In the genomic region with DNA sequence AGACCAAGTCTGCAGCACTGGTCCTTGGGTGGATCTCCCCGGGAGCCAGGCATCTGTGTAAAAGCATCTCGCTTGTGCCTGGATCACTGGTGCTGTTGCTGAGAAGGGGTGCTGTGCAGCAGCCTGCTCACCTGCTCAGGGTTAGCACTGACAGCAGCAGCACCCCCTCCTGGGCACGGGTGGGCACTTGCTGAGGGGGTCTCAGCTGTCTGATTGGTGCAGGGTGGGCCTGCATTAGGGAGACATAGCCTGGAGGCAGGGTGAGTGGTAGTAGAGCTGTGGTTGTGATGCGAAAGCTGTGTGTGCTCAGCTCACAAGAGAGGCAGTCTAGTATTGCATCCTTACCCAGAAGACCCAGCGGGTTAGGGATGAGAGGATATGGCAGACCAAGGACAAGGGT, we compare ENCODE assay signal across 24 mouse cellular contexts. TPM values are rescaled to one million over a fixed set of nuclear protein-coding genes. Genes with fewer than 3 reads are reported as not detected.
DNase-seq lines count a peak whose midpoint lies in the region; ATAC-seq and TF ChIP-seq lines count a peak whose summit lies in the region.
"Had no signal": no experiment of that assay in that cellular context is flagged by ENCODE, and none has a peak within 500 bp of the region (broad histone marks: within the 10 kb centered on the region; RNA-seq: fewer than 3 reads in every experiment).

No protein-coding gene starts in this region.

- 61% methylated on average over 5 of the region's 5 CpGs for WGBS in cerebellum, adult 2 months
- WGBS in heart, embryonic 13.5 days: 78% methylated on average over 5 of the region's 5 CpGs
- WGBS in kidney, embryonic 14.5 days: 95% methylated on average over 5 of the region's 5 CpGs
- WGBS in neural tube, embryonic 13.5 days: 78% methylated on average over 5 of the region's 5 CpGs
- WGBS in neural tube, embryonic 15.5 days: 88% methylated on average over 5 of the region's 5 CpGs

- H3K4me1 ChIP-seq in cerebellum, adult 2 months (ENCODE audit: control insufficient read depth, insufficient read depth, low read length): peaks cover 34% of the 10 kb centered on the region
- peaks cover 45% of the 10 kb centered on the region for H3K4me1 ChIP-seq in heart, embryonic 13.5 days
- no peaks in the 10 kb centered on the region for H3K4me1 ChIP-seq in kidney, embryonic 14.5 days (ENCODE audit: control insufficient read depth, insufficient read depth, low read length)
- H3K4me1 ChIP-seq in neural tube, embryonic 13.5 days (replicated peaks): peaks cover 10% of the 10 kb centered on the region
- no peaks in the 10 kb centered on the region for H3K4me1 ChIP-seq in neural tube, embryonic 15.5 days
- H3K4me1 ChIP-seq: embryonic facial prominence, embryonic 13.5 days; stomach, embryonic 15.5 days had no signal

- H3K9me3 ChIP-seq in heart, embryonic 13.5 days: no peaks in the 10 kb centered on the region
- H3K9me3 ChIP-seq in kidney, embryonic 14.5 days (ENCODE audit: control insufficient read depth, low read length): no peaks in the 10 kb centered on the region
- H3K9me3 ChIP-seq in neural tube, embryonic 13.5 days: no peaks in the 10 kb centered on the region
- H3K9me3 ChIP-seq in neural tube, embryonic 15.5 days (replicated peaks): no peaks in the 10 kb centered on the region
- H3K9me3 ChIP-seq: embryonic facial prominence, embryonic 13.5 days; G1E; stomach, embryonic 15.5 days had no signal

- no peaks in the 10 kb centered on the region for H3K27me3 ChIP-seq in cerebellum, adult 2 months (ENCODE audit: control insufficient read depth, insufficient read depth, low read length)
- H3K27me3 ChIP-seq in heart, embryonic 13.5 days (replicated peaks): no peaks in the 10 kb centered on the region
- no peaks in the 10 kb centered on the region for H3K27me3 ChIP-seq in kidney, embryonic 14.5 days (ENCODE audit: control insufficient read depth, insufficient read depth, low read length)
- H3K27me3 ChIP-seq in neural tube, embryonic 13.5 days: no peaks in the 10 kb centered on the region
- no peaks in the 10 kb centered on the region for H3K27me3 ChIP-seq in neural tube, embryonic 15.5 days (replicated peaks)
- H3K27me3 ChIP-seq: embryonic facial prominence, embryonic 13.5 days; stomach, embryonic 15.5 days had no signal

- peak overlapping the region; percentile 20 for H3K4me2 ChIP-seq in heart, embryonic 13.5 days
- no peak overlapping the region for H3K4me2 ChIP-seq in kidney, embryonic 14.5 days (replicated peaks; ENCODE audit: low read depth, low read length)
- no peak overlapping the region for H3K4me2 ChIP-seq in neural tube, embryonic 13.5 days
- H3K4me2 ChIP-seq in neural tube, embryonic 15.5 days: no peak overlapping the region
- H3K4me2 ChIP-seq: embryonic facial prominence, embryonic 13.5 days; stomach, embryonic 15.5 days had no signal

- TF ChIP-seq CTCF in cerebellum, adult 2 months (IDR thresholded peaks at IDR 0.05; ENCODE audit: borderline replicate concordance, insufficient read depth, low read depth, low read length): no peak

- ATAC-seq in heart, embryonic 13.5 days (ENCODE audit: extremely low read depth, insufficient number of reproducible peaks, low FRiP score, low TSS enrichment): no peak
- ATAC-seq in kidney, embryonic 14.5 days (ENCODE audit: low FRiP score, low TSS enrichment): peak; percentile 26; the same call in 1 of the 2 replicates
- ATAC-seq in neural tube, embryonic 13.5 days (ENCODE audit: low read depth): peak; percentile 36; the same call in 1 of the 2 replicates
- ATAC-seq in neural tube, embryonic 15.5 days (ENCODE audit: low FRiP score): no peak
- ATAC-seq: CD4-positive, CD25-positive, alpha-beta regulatory T cell, adult 4 months; inflammation-experienced regulatory T-cells, adult 6 months had no signal

- no peak overlapping the region for H3K4me3 ChIP-seq in cerebellum, adult 2 months (replicated peaks; ENCODE audit: insufficient read depth, low read depth, low read length)
- H3K4me3 ChIP-seq in heart, embryonic 13.5 days: no peak overlapping the region
- H3K4me3 ChIP-seq in kidney, embryonic 14.5 days (ENCODE audit: low read length): no peak overlapping the region
- no peak overlapping the region for H3K4me3 ChIP-seq in neural tube, embryonic 13.5 days
- H3K4me3 ChIP-seq in neural tube, embryonic 15.5 days (replicated peaks): no peak overlapping the region
- H3K4me3 ChIP-seq: embryonic facial prominence, embryonic 13.5 days; stomach, embryonic 15.5 days had no signal

- DNase-seq in cerebellum, adult 2 months: no peak
- no peak for DNase-seq in cerebellum, postnatal 36 days
- no peak for DNase-seq in heart, adult 8-10 months (ENCODE audit: low spot score)
- DNase-seq in kidney, postnatal 36 days: no peak
- DNase-seq: cerebellum, adult 8-10 months; kidney, postnatal 25 days; lung, adult 18-20 months; right cerebral cortex, postnatal 14 days; thymus, adult 2 months had no signal

- peak overlapping the region; percentile 37 for H3K27ac ChIP-seq in cerebellum, adult 2 months (ENCODE audit: insufficient read depth, low read length)
- peak overlapping the region; percentile 93 for H3K27ac ChIP-seq in heart, embryonic 13.5 days (replicated peaks)
- no peak overlapping the region for H3K27ac ChIP-seq in kidney, embryonic 14.5 days (ENCODE audit: low read depth, low read length)
- H3K27ac ChIP-seq in neural tube, embryonic 13.5 days (replicated peaks): 0 out of 2 replicates have a peak overlapping the region, but pooled peaks have one; percentile 33
- no peak overlapping the region; the same call in 1 of the 2 replicates for H3K27ac ChIP-seq in neural tube, embryonic 15.5 days (replicated peaks)
- H3K27ac ChIP-seq: embryonic facial prominence, embryonic 13.5 days; stomach, embryonic 15.5 days had no signal

- H3K9ac ChIP-seq in heart, embryonic 13.5 days: peak overlapping the region; percentile 62; the same call in 1 of the 2 replicates
- no peak overlapping the region; the same call in 1 of the 2 replicates for H3K9ac ChIP-seq in kidney, embryonic 14.5 days (ENCODE audit: low read depth, low read length)
- H3K9ac ChIP-seq in neural tube, embryonic 13.5 days: no peak overlapping the region; the same call in 1 of the 2 replicates
- H3K9ac ChIP-seq in neural tube, embryonic 15.5 days (replicated peaks): no peak overlapping the region
- H3K9ac ChIP-seq: embryonic facial prominence, embryonic 13.5 days; stomach, embryonic 15.5 days had no signal

- TF ChIP-seq POLR2A in cerebellum, adult 2 months (IDR thresholded peaks at IDR 0.05; ENCODE audit: borderline replicate concordance, insufficient read depth, low read length): no peak

- H3K36me3 ChIP-seq in heart, embryonic 13.5 days: peaks cover 98% of the 10 kb centered on the region
- peaks cover 91% of the 10 kb centered on the region for H3K36me3 ChIP-seq in kidney, embryonic 14.5 days (ENCODE audit: control insufficient read depth, insufficient read depth, low read length)
- H3K36me3 ChIP-seq in neural tube, embryonic 13.5 days: peaks cover 98% of the 10 kb centered on the region
- H3K36me3 ChIP-seq in neural tube, embryonic 15.5 days: peaks cover 92% of the 10 kb centered on the region

RNA-seq across cellular contexts. Expression of gene Tex29, which starts 20.1 kb away (rescaled TPM):
- polyA plus RNA-seq in cerebellum, adult 2 months (2012; rRNA removed): not detected in 2 replicates
- 0.48 and 0.51 TPM in 2 replicates for polyA plus RNA-seq in heart, embryonic 13.5 days (2015; fragmentation: Nextera tagmentation; extraction: Ambion mirVana)
- not detected for total RNA-seq in heart, adult 8-10 months (2022)
- not detected in 2 replicates for polyA plus RNA-seq in kidney, embryonic 14.5 days (2014; fragmentation: Nextera tagmentation; extraction: Ambion mirVana)
- 0.43 TPM in 1 of 2 replicates, not detected in the other for polyA plus RNA-seq in neural tube, embryonic 13.5 days (2015; fragmentation: Nextera tagmentation; extraction: Ambion mirVana)
- 0.61 and 0.67 TPM in 2 replicates for polyA plus RNA-seq in neural tube, embryonic 15.5 days (2015; fragmentation: Nextera tagmentation; extraction: Ambion mirVana)
- total RNA-seq: adrenal gland, postnatal 36 days; G1E; gastrocnemius, postnatal 4 days; left cerebral cortex, postnatal 36 days; liver, adult 2 months had no signal
- polyA plus RNA-seq: CD4-positive, CD25-positive, alpha-beta regulatory T cell, adult 4 months; cortical plate, adult 2 months; embryonic facial prominence, embryonic 13.5 days; inflammation-experienced regulatory T-cells, adult 6 months; liver, adult 2 months; spleen, adult 2 months; stomach, embryonic 15.5 days; thymus, adult 2 months had no signal

Comparison
In these comparisons a context has a peak if more than half of its experiments do, and no peak if none do; other contexts are left out.
1. H3K27ac ChIP-seq: peak in cerebellum, adult 2 months (single experiment), heart, embryonic 13.5 days (single experiment) and neural tube, embryonic 13.5 days (single experiment); none in kidney, embryonic 14.5 days (single experiment) and neural tube, embryonic 15.5 days (single experiment).
2. ATAC-seq: peak in kidney, embryonic 14.5 days (single experiment) and neural tube, embryonic 13.5 days (single experiment); none in heart, embryonic 13.5 days (single experiment) and neural tube, embryonic 15.5 days (single experiment).